11 mouse cellular contexts compared by ENCODE assay signal in genomic region chr3:138381133-138381532, GRCm38 (mm10). TPM values are rescaled to one million over a fixed set of nuclear protein-coding genes. Genes with fewer than 3 reads are reported as not detected.
DNase-seq lines count a peak whose midpoint lies in the region; ATAC-seq and TF ChIP-seq lines count a peak whose summit lies in the region.
"Had no signal": no experiment of that assay in that cellular context is flagged by ENCODE, and none has a peak within 500 bp of the region (broad histone marks: within the 10 kb centered on the region; RNA-seq: fewer than 3 reads in every experiment).

No protein-coding gene starts in this region.

- no peaks in the 10 kb centered on the region for H3K27me3 ChIP-seq in intestine, embryonic 16.5 days (replicated peaks; ENCODE audit: control insufficient read depth, insufficient read depth, low read length)
- H3K27me3 ChIP-seq in midbrain, postnatal 0 days (ENCODE audit: insufficient read depth, low read length), result no peaks in the 10 kb centered on the region
- H3K27me3 ChIP-seq: heart, embryonic 15.5 days; liver, embryonic 15.5 days had no signal

- WGBS in intestine, embryonic 16.5 days, result 17% methylated on average over 3 of the region's 3 CpGs
- 14% methylated on average over 3 of the region's 3 CpGs for WGBS in midbrain, postnatal 0 days

- DNase-seq in adrenal gland, adult 8-10 months, result peak; percentile 14
- no peak for DNase-seq in adrenal gland, postnatal 25 days
- DNase-seq in left cerebral cortex, postnatal 4 days, result peak; percentile 27
- DNase-seq in left cerebral cortex, postnatal 10 days (ENCODE audit: extremely low spot score in 1 of 2, low spot score in 2 of 2), result no peak
- DNase-seq in midbrain, postnatal 0 days (ENCODE audit: low spot score), result peak; percentile 45
- DNase-seq in right cerebral cortex, adult 2 months (ENCODE audit: low spot score in 2 of 2), result no peak
- DNase-seq in left cerebral cortex, adult 2 months (ENCODE audit: extremely low spot score in 1 of 2, low spot score in 2 of 2), result no peak

- no peaks in the 10 kb centered on the region for H3K9me3 ChIP-seq in intestine, embryonic 16.5 days (ENCODE audit: control insufficient read depth, low read length)
- H3K9me3 ChIP-seq in midbrain, postnatal 0 days (ENCODE audit: low read length), result no peaks in the 10 kb centered on the region; the same call in 1 of the 2 replicates
- H3K9me3 ChIP-seq: heart, embryonic 15.5 days; liver, embryonic 15.5 days had no signal

- 0 out of 2 replicates have a peak, but pooled peaks have one; percentile 18 for ATAC-seq in intestine, embryonic 16.5 days
- ATAC-seq in midbrain, postnatal 0 days (ENCODE audit: low FRiP score), result no peak

- H3K4me2 ChIP-seq in intestine, embryonic 16.5 days (ENCODE audit: low read depth, low read length), result no peak overlapping the region
- H3K4me2 ChIP-seq in midbrain, postnatal 0 days (ENCODE audit: low read depth, low read length, poor library complexity, severe bottlenecking), result no peak overlapping the region
- H3K4me2 ChIP-seq: heart, embryonic 15.5 days; liver, embryonic 15.5 days had no signal

- no peaks in the 10 kb centered on the region for H3K4me1 ChIP-seq in intestine, embryonic 16.5 days (ENCODE audit: control insufficient read depth, insufficient read depth, low read length)
- H3K4me1 ChIP-seq in midbrain, postnatal 0 days (ENCODE audit: insufficient read depth, low read length), result no peaks in the 10 kb centered on the region
- H3K4me1 ChIP-seq: heart, embryonic 15.5 days; liver, embryonic 15.5 days had no signal

- no peak overlapping the region for H3K27ac ChIP-seq in intestine, embryonic 16.5 days (ENCODE audit: low read length)
- no peak overlapping the region for H3K27ac ChIP-seq in midbrain, postnatal 0 days (ENCODE audit: low read depth, low read length)
- no peak overlapping the region for H3K27ac ChIP-seq in left cerebral cortex, adult 2 months
- H3K27ac ChIP-seq: heart, embryonic 15.5 days; liver, embryonic 15.5 days had no signal

- no peak for TF ChIP-seq CTCF in midbrain, postnatal 0 days (IDR thresholded peaks at IDR 0.05)
- no peak for TF ChIP-seq CTCF in left cerebral cortex, adult 2 months (IDR thresholded peaks at IDR 0.05)

- no peak overlapping the region for H3K4me3 ChIP-seq in intestine, embryonic 16.5 days (ENCODE audit: low read length)
- H3K4me3 ChIP-seq in midbrain, postnatal 0 days (ENCODE audit: low read depth, low read length), result no peak overlapping the region
- no peak overlapping the region for H3K4me3 ChIP-seq in left cerebral cortex, adult 2 months
- H3K4me3 ChIP-seq: heart, embryonic 15.5 days; liver, embryonic 15.5 days had no signal

- H3K9ac ChIP-seq in intestine, embryonic 16.5 days (ENCODE audit: low read depth, low read length), result no peak overlapping the region
- H3K9ac ChIP-seq in midbrain, postnatal 0 days (replicated peaks; ENCODE audit: low read length, poor library complexity, severe bottlenecking), result no peak overlapping the region
- H3K9ac ChIP-seq: heart, embryonic 15.5 days; liver, embryonic 15.5 days had no signal

- intact Hi-C loops in left cerebral cortex, postnatal 4 days (cut with DNase I), result no loop called here
- intact Hi-C loops in left cerebral cortex, postnatal 10 days (cut with DNase I), result no loop called here
- intact Hi-C loops in left cerebral cortex, adult 2 months (cut with DNase I), result no loop called here

- H3K36me3 ChIP-seq in intestine, embryonic 16.5 days (ENCODE audit: control insufficient read depth, insufficient read depth, low read length), result no peaks in the 10 kb centered on the region
- no peaks in the 10 kb centered on the region for H3K36me3 ChIP-seq in midbrain, postnatal 0 days (ENCODE audit: insufficient read depth, low read length)
- H3K36me3 ChIP-seq: heart, embryonic 15.5 days; liver, embryonic 15.5 days had no signal

RNA-seq across cellular contexts. Expression of gene Adh4, which starts 34.1 kb away (rescaled TPM):
- total RNA-seq in adrenal gland, adult 8-10 months (2022), result 1 to 10 TPM in 1 of 4 experiments, under 1 TPM in 2, not detected in 1; 0.28 to 1.6 (median 0.81) TPM
- 0.43 and 1.7 TPM in 2 replicates for total RNA-seq in adrenal gland, postnatal 25 days (2021)
- total RNA-seq in left cerebral cortex, postnatal 4 days (2021), result not detected
- not detected for total RNA-seq in left cerebral cortex, postnatal 10 days (2021)
- 0.20 and 0.54 TPM in 2 replicates for polyA plus RNA-seq in intestine, embryonic 16.5 days (2015; fragmentation: Nextera tagmentation; extraction: Ambion mirVana)
- total RNA-seq in midbrain, postnatal 0 days (2014; rRNA removed), result not detected in 2 replicates
- not detected in 2 replicates for polyA plus RNA-seq in midbrain, postnatal 0 days (2015; fragmentation: Nextera tagmentation; extraction: Ambion mirVana)
- total RNA-seq in left cerebral cortex, adult 2 months (2021), result not detected
- polyA plus RNA-seq: heart, embryonic 15.5 days; liver, embryonic 15.5 days; stomach, embryonic 16.5 days had no signal

RNA-seq across cellular contexts. Expression of gene Adh6b, which starts 39.6 kb away (rescaled TPM):
- total RNA-seq in adrenal gland, adult 8-10 months (2022), result under 1 TPM in 1 of 4 experiments, not detected in 3; 0.17 TPM
- not detected in 2 replicates for total RNA-seq in adrenal gland, postnatal 25 days (2021)
- total RNA-seq in left cerebral cortex, postnatal 4 days (2021), result under 1 TPM in 1 of 2 experiments, not detected in 1; 0.26 TPM
- total RNA-seq in left cerebral cortex, postnatal 10 days (2021), result not detected
- 0.15 TPM in 1 of 2 replicates, not detected in the other for polyA plus RNA-seq in intestine, embryonic 16.5 days (2015; fragmentation: Nextera tagmentation; extraction: Ambion mirVana)
- total RNA-seq in midbrain, postnatal 0 days (2014; rRNA removed), result 0.38 and 0.71 TPM in 2 replicates
- polyA plus RNA-seq in midbrain, postnatal 0 days (2015; fragmentation: Nextera tagmentation; extraction: Ambion mirVana), result 0.15 and 0.20 TPM in 2 replicates
- not detected for total RNA-seq in left cerebral cortex, adult 2 months (2021)

Comparison
In these comparisons a context has a peak if more than half of its experiments do, and no peak if none do; other contexts are left out.
1. DNase-seq: peak in adrenal gland, adult 8-10 months (single experiment), left cerebral cortex, postnatal 4 days (single experiment) and midbrain, postnatal 0 days (single experiment); none in adrenal gland, postnatal 25 days (single experiment), left cerebral cortex, postnatal 10 days (0 of 2), right cerebral cortex, adult 2 months (0 of 2) and left cerebral cortex, adult 2 months (0 of 2).